Mouse (Mus musculus) bone marrow, adult 2 months (tissue): Measurements from ENCODE around the gene Thsd7a.

ENCODE experiments used
- CTCF ChIP-seq: fragments of 200-500 bp; IDR thresholded peaks from 2 replicates; pipeline ENCODE4 v1.5.1; 2011; ENCODE audit warnings: low read length, control low read depth; ENCODE audit not compliant: control insufficient read depth, insufficient read depth
- POLR2A ChIP-seq: fragments of 200-500 bp; IDR thresholded peaks from 2 replicates; pipeline ENCODE4 v1.6.1; 2011; ENCODE audit warnings: low read depth, mild to moderate bottlenecking, control low read depth, low read length, borderline replicate concordance; ENCODE audit not compliant: control insufficient read depth

- TF ChIP-seq CTCF (no peak), POLR2A (no peak)
Measured at GRCm38 (mm10) chr6:12555114-12556099, 193.8 kb downstream of the Thsd7a start.
